Mouse (Mus musculus) spleen, postnatal 36 days (tissue): ENCODE data around the gene Msrb2.

Experiments used
- DNase-seq, 2 experiments: peaks; one replicate each; pipeline ENCODE4 v3.0.0; 2022; ENCODE audit warnings: low spot score in 2 of 2, mixed read lengths in 1 of 2

The Msrb2 gene

DNA sequence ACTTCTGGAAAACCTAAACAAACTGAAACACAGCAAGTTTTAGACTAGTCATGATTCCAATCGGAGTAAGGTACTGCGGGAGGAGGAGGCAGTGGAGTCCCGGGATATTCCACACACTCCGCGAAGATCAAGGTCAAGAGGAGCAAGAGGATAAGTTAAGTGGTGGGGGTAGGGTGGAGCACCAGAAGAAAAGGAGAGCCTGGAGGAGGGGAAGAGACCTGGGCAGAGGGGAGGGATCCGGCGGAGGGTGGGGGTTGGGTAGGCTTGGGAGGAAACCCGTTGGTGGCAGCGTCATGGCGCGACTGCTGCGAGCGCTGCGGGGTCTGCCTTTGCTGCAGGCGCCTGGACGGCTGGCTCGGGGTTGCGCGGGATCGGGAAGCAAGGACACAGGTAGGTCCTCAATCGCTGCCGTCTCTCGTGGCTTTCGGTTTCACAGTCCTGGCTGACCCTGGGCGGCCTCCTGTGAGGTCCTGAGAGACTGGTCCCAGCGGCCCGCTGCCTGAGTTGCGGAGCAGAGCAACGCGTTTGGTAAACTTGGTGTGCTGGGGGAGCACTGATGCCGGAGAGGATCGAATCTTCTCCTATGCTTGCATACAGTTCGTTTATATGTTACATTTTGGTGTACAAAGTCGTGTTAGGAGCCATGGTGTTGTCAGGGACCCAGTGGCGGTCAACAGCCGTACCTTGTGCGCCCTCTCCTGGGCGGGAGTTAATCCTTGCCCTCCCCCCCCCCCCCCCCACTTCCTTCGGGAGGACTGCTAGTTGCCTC, at the start of gene Msrb2:
Gene Msrb2, plus strand, starts transcription at position 51 of the 769 bp plus-strand sequence.
- peak; percentile 59 to 64 for DNase-seq

DNA sequence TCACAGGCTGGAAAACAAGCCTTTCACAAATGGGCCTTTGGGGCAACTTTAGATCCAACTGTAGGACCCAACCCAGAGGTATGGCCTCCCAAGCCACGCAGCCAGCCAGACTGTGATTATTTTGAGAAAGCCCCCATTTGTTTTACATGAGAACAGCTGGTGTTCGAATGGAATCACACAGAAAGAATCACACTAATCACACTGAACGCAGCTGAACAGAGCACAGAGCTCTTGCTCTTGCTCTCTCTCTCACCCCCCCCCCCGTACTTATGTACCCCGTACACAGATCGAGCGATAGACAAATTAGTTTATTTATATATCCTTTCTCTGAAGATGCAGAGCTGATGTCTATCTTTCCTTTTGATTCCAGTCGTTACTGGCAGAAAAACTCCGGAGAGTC, 48.8 kb upstream of the Msrb2 start:
- DNase-seq: no peak

DNA sequence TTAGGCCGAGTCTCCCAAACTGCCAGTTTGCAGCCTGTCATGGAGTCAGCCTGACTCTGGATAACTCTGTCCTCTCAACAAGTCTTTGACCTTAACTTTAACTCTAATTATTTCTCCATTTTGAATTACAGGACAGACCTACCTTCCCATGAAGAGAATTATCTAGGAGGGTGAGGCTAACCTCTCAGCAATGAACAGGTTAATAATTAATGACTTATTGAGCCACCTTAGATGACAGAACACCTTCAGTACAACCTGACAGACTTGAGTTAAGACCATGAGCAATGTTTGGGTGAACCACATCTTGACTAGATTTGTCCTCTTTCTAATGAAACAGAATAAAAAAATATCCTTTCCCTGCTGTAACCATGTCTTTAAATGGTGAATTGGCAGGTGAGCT, 44.9 kb upstream of the Msrb2 start:
- no peak for DNase-seq

DNA sequence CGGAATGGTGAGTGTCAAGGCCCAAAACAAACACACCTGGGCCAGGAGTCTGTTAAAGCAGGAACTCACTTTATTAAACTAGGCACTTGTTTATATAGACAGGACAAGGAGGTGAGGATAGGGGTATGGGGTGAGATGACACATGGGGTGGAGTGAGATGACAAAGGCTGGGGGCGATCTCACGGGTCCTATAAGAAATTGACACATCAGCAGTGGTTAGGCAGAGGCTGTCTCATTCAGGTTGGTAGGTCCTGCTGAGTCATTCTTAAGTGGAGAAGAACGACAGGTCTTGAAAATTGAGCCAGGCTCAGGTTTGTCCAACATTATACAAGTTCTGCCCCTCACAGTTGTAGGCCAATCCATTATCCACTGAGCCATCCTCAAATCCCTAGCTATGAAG, 43.4 kb upstream of the Msrb2 start:
- DNase-seq: no peak

DNA sequence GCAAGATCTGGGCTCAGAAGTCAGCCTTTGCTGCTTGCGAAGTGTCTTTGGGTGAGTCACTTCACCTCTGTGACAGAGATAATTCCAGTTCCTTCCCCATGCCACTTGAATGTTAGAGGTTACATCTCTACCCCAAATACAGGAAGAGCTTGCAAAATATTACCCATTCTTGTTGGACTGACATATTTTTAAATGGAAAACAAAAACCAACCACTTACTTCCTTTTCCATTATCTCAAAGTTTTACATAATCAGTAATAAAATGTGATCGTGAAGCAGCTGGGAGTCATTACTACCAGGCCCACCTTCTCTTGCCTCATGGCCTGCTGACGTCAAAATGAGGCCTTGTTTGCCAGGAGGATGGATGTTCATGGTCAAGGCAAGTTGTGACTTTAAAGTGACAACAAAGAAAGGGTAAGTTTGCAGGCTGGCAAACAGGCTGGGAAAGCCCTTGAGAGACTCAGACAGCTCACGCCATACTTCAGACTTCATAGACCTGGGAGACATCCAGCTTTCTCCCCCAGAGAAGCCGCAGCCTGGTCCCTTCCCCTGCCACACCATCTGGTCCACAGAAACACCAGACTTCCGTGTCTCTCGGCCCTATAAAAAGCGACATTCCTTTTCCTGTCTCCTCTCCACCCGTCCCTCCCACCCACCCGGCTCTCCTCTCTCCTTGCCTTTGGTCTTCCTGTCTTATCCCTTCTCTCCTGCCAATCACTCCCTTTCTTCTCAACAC, 27.2 kb upstream of the Msrb2 start:
- DNase-seq: no peak

DNA sequence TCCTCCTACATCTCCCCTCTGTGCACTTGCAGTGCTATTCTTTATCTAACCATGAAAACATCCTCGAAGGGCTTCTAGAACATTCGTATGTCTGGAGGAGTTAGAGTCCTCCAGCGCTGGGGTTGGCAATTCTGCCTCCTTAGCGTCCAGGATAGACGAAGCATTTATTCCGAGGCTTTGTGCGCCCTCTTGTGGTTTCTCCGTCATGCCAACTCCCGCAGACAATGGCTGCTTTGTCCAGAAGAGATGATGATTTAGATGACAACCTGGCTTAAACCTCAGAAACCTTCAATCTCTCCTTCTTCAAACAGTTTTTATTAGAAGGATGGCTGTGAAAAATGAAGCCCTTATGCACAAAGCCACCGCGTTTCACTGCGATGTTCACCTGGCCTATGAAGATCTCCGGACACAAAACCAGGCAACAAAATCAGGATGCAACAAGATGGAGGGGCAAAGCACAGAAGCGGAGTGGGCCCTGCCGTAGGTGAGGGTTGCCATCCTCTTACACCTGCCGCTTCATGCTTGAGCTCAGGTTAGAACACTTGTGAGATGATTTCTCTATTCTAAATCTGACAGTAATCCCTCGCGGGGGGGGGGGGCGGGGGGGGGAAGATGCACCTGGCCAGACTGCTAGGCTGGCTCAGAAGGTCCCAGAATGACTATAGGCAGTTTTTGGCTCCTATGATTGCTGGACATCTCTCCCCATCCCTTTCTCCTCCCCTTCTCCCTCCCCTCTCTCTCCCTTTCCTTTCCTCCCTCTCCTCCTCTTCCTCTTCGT, 26.4 kb upstream of the Msrb2 start:
- peak; percentile 69 to 73 for DNase-seq

DNA sequence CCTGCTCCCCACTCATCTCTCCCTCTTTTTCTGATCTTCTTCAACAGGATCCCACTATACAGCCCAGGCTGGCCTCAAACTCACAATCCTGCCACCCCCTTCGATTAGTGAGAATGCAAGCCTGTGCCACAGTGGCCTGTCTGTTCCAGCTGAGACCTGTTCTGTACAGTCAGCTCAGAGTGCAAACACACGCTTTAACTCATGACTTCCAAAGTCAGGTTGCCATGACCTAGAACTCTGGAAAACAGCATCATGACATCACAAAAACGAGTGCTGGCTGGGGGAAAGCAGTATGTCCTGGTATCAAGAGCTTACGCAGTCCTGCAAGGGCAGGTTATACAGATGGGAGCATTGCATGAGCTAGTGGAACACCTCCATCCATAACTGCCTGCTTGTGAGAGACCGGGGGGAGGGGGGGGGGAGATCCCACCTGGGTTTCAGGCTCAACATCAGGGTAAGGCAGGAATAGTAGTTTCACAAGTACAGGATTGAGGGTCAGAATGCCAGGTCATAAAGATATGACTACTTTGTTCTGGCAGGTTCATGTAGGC, 25.8 kb upstream of the Msrb2 start:
- DNase-seq: no peak

DNA sequence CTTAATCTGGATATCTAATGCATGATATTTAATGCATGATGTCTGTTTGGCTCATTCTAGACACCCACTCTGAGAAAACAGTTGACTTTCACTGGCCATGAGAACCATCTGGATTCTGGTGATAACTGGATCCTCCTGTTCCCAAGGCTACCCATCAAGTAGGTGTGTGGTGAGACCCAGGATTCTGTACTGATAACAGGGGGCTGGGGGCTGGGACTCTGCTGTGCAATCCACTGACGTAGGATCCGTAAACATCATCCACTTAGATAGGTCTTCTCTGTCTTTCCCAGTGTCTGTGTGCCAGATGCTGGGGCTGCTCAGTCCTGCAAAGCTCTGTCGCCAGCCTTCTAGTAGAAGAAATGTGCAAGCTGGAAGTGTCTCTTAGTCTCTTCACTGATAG, 22.8 kb upstream of the Msrb2 start:
- no peak for DNase-seq

DNA sequence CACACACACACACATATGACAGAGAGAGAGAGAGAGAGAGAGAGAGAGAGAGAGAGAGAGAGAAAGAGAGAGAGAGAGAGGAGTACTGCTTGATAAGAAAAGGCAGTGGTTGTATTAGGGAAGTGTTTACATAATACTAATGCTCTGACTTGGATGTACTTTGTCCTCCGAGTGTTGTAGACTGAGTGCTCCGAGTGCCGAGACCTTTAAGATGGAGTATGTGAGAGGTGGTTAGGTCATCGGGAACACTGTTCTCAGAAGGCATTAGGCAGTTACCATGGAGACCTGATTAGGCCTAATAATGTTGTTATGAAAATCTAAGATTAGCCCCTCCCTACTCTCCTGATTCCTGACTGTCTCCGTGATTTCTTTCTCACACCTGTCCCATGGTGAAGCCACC, 21.1 kb upstream of the Msrb2 start:
- no peak for DNase-seq

DNA sequence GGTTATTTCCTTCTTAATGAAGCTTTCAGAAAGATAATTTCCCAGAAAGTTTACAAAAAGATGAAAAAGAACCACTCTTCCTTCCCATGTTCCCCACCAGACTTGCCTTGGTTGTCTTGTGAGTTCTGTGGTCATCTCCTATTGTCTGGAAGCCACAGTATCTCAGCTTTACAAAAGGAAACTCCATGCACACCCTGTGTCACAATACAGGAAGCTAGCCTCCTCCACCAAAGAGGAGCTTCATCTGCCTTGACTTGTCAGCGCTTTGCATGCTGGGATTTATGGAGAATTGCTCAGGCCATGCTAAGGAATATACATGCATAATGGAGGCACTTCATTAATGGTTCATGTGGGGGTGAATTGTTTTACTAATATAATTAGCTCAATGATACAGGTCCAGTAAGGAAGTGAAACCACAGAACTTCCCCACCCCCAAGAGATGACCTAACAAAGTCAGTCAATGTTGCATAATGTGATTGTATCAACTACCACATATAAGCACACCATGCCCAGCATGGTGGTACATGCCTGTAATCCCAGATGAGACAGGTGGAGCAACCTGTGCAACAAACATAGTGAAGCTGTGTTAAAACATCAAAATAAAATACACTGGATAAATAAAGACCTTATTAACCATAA, 19.5 kb upstream of the Msrb2 start:
- DNase-seq: peak; percentile 37 to 64

DNA sequence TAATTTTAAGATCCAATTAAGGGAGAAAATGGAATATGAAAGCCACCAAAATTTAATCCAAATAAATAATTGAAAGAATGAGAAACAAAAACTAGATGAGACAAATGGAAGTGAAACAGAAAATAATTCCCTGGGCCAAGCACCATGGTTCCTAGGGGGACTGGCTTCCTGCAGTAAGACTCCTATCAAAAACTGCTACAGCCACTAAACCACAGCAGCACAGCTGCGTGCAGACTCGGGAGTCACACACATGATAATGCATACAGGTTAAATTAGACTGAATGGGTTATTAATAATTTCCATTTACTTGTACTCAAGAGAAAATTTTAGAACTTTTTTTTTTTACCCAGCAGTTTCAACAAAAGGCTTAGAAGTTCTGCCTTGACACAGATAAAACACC, 18.1 kb upstream of the Msrb2 start:
- DNase-seq: no peak

DNA sequence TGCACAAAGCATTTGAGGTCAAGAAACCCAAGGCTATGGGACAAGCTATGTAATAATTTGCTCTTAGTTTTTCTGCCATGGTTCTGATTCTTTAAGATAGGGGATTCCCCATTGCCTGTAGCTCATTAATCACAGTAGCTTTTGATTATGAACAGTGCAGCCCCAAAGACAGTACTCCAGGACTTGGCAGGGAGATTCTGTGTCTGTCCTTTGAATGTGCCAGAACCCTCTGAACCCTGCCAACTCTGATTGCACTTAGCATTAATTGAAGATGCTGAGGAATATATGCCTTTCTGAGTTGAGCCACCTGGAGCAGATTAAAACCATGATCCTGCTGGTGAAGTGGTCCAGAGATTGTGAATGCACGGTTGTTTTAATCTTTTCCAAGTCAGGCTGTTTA, 8.4 kb upstream of the Msrb2 start:
- DNase-seq: no peak

DNA sequence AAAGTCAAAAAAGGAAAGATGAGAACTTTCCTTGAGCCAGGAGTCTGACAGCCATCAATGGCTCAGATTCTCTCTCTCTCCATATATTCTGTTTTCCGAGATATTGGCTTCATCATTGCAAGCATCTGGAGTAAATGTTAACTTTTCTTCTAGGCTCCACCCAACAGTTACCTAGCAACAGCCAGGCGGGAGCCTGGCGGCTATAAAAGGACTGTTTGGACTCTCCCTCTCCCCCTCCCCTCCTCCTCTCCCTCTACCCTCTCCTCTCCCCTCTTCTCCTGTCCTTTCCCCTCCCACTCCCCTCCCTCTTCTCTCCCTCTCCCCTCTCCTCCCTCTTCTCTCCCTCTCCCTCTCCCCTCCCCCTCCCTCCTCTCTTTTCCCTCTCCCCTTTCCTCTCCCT, 4.8 kb upstream of the Msrb2 start:
- no peak for DNase-seq

DNA sequence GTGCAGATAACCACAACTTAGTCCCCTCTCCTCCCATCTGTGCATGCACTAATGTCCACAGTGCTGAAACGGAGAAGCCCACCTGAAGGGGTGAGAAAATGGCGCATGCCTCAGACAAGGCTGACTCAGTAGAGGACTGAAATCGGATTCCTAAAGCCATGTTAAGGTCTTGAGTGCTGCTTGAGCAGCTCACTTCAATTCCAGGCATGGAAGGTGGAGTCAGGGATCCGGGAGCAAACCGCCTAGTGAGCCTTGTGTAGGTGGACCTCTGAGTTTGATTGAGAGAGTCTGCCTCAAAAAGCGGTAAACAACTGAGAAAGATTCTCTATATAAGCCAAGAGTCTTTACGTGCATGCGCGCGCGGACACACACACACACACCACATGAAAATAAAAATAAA, 4.1 kb upstream of the Msrb2 start:
- DNase-seq: no peak

DNA sequence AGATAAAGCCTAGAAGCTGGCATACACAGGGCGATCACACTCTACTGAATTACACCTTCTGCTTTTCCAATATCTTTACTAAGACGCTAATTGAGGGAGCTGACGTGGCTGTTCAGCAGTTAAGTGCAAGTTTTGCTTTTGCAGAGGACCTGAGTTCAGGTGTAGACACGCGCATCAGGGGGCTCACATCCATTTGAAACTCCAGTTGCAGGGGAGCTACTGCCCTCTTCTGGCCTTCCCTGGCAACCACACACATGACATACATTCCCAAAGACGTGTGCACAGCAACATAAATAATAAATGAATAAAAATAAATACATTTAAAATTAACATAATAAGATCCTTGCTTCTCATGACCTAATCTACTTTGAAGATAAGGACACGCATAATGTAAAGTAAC, 2.5 kb downstream of the Msrb2 start:
- DNase-seq: no peak

DNA sequence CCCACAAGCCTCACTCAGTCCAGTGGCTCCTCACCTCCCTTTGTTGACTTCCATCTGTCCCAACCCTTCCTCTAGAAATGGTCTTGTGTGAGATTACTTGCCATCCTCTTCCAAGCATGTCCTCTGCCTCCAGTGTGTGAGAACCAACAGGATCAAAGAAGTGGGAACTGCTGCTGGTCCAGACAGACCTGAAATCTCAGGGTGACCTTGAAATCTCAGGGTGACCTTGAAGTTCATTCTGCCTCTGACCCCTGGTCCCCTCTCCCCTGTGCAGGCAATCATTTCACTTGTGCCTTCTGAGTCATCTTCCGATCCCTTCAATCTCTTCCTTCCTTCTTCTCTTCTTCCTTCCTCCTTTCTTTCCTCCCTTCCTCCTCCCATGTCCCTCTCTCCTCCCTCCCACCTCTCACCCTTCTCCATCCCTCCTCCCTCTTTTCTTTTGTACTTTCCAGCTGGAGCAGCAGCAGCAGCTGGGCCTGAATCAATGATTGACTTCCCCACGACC, 9.3 kb downstream of the Msrb2 start:
- DNase-seq: no peak

DNA sequence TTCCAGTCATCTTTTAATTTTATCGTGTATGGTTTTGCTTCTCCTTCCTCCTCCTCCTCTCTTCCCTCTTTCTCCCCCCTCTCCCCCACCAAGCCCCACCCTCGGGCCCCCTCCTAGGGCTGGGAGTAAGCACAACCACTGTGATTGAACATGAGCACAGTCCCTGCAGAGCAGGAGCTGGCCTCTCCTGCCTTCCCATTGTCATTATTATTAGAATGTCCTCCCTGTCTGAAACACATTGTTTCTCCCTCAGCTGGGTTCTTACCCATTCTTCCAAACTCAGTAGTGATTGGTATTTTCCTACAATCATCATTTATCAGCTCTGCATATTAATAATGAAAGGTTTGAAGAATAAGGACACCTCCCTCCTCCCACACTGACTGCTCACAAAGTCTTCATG, 9.7 kb downstream of the Msrb2 start:
- DNase-seq: no peak

DNA sequence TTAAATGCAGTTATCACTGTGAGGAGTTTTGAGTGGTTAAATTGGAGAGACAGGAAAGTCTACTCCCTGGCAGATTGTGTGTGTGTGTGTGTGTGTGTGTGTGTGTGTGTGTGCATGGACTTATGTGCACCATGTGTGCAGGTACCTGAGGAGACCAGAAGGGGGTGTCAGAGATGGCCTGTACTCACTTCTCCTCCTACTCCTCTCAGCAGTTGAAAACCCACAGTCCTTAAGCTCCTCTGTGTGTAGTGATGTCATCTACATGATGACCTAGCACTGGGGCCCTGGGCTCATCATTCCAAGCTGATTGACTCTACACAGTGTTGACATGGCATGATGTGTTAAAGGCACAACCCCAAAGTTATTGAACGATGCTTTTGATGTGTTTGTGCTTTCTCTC, 11.0 kb downstream of the Msrb2 start:
- DNase-seq: no peak

DNA sequence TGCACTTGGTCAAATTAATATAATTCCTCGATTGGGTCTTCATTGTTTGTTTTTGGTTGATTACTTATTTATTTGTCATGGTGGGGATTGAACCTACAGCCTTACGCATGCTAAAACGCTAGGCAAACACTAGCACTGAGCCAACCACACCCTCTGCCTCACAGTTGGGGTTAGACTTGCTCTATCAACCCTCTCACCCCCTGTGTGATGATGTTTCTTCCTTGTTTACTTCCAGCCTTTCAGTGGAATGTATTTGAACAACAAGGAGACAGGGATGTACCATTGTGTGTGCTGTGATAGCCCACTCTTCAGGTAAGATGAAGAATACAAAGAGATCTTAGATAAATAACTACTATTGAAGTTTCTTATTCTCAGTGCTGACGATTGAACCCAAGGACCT, 11.8 kb downstream of the Msrb2 start:
- DNase-seq: no peak

DNA sequence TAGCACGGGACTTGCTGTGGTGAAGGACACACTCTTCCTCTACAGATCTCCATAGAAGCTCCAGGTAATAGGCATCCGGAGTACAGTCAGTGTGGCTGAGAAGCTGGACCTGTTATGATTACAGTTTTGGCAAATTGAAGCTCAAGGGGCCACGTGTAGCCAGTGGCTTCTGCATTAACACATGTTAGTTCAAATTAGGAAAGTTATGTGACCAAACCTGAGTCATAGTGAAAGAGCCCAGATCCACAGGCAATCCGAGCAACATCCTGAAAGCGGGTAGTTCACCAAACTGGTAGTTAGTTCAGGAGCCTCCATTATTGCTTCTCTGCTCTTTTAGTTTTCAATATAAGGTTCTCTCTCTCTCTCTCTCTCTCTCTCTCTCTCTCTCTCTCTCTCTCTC, 14.5 kb downstream of the Msrb2 start:
- no peak for DNase-seq

DNA sequence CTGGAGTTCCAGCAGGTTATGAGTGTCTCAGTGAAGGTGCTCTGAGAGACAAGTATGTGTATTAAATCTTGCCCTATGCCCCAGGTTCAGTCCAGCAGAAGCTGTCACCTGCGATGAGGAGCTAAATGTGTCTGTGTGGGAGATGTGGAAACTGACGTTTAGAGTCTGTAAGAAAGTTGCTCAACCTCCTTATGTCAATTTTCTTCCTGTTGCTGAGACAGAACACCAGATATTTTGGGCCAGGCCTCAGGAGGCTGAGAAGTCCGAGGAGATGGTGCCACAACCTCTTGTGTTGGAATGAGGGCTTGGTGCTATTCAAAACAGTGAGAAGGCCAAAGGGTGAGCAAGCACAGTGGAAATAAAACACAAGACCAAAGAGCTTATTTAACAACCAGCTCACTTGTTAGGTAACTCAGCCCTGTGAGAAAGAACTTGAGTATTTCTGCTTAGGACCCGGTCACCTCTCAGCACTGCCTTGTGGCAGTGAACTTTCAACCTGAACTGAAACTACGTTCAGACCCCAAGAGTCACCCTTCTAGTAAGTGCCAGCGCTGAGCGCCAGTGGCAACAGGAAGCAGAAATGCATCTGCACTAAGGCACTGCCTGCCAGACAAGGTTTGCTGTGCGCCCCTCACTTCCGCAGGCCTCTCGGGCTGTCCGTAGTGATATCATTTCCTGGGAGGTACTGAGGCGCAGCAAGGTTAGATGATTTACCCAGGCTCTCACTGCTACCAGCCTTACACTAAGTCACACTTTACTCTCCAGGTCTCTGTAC, 17.3 kb downstream of the Msrb2 start:
- peak; percentile 73 to 74 for DNase-seq
